Mouse (Mus musculus) lung, adult 2 months (tissue): ENCODE results near the gene 2010003K11Rik. TPM values are rescaled to one million over a fixed set of nuclear protein-coding genes. Genes with fewer than 3 reads are reported as not detected.

Source experiments
- DNase-seq: peaks from one replicate; pipeline ENCODE4 v3.0.0; 2022
- H3K4me1 ChIP-seq: fragments of 200-500 bp; 2 replicates; pipeline ENCODE4 v1.6.1; 2011; ENCODE audit warnings: low read length; ENCODE audit not compliant: control insufficient read depth, insufficient read depth
- H3K4me3 ChIP-seq: fragments of 200-500 bp; replicated peaks from 2 replicates; pipeline ENCODE3; 2011; ENCODE audit warnings: low read depth, mild to moderate bottlenecking, control low read depth, low read length; ENCODE audit errors: extremely low read depth
- CTCF ChIP-seq: fragments of 200-500 bp; IDR thresholded peaks from 2 replicates; pipeline ENCODE4 v1.5.1; 2011; ENCODE audit warnings: mild to moderate bottlenecking, low read length, control low read depth; ENCODE audit not compliant: insufficient read depth
- POLR2A ChIP-seq: fragments of 200-500 bp; IDR thresholded peaks from 2 replicates; pipeline ENCODE4 v1.6.1; 2011; ENCODE audit warnings: low read depth, mild to moderate bottlenecking, control low read depth, low read length, borderline replicate concordance; ENCODE audit errors: extremely low read depth
- WGBS: fragments of 180-500 bp; shearing (Covaris S2); methylation state at CpG from one replicate; pipeline ENCODE4 v1.1.7; 2018; 5-methylcytosine and 5-hydroxymethylcytosine counted together
- polyA plus RNA-seq: library from polyadenylated mRNA; depleted of rRNA; stranded (reverse); fragments of >200 nt; gene quantifications from 2 replicates; pipeline ENCODE4 v1.2.3, GENCODE M21; 2012; rRNA removed

2010003K11Rik gene
- polyA plus RNA-seq = 0.23 and 0.82 TPM in 2 replicates

DNA sequence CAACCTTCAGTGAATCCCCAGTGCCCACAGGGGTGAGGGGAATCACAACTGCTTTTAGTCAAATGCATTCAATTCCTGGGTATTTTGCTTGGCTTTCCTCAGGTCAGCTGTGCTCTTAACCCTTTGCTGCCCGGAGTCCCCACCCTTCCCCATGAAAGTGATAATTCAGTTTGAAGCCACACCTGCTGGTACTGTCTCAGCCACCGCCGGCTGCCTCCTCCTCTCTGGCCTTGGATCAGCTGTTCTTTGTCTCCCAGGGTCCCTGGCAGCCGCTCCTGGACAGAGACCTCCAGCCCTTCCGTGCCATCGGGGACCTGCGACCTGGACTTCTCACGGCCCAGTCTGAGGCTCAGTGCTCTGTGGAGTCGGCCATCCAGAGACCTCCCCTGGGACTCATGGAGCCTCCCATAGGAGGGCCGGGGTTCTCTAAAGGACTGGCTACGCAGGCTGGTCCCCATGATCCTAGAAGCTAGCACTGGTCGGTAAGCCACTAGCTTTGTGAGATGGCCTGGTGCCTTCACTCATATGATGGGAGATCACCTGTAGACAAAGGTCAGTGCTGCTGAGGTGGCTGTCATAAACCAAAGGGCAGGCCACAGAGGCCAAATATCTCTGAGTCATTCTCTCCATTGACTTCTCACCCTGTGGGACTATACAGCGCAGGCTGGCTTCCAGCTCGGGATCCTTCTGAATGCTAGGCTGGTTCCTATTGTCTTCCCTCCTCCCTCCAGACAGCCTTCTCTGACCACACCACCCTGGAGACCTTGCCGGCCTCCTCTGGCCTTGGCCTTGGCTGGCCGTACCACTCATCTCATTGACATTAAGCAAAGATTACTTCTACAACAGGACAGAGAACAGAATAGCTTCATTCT is at the start of gene 2010003K11Rik:
Gene 2010003K11Rik, minus strand, starts transcription at position 522 of the 872 bp plus-strand sequence.
- H3K4me1 ChIP-seq = no peaks in the 10 kb centered on the region
- no peak within 1 kb of the TSS for H3K4me3 ChIP-seq
- WGBS = 65% methylated on average over 16 of the region's 16 CpGs
- no peak for DNase-seq
- TF ChIP-seq CTCF (no peak), POLR2A (no peak)

DNA sequence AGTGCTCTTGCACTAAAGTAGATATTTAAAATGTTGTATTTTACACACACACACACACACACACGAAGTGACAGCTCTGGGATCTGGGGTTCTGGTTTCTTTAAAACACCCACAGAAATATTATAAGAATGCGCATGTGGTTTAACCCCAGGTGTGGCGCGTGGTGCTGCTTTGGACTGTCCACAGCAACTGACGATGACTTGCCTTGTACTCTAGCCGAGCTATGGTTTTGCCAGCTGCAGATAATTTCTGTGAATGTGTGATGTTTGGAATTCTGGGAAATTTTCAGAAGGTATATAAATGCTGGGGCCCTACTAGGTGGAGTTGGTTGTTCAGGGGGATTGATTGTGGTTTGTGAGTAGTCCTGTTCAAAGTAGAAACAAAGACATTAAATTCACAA is 49.4 kb upstream of the 2010003K11Rik start:
- H3K4me1 ChIP-seq = no peaks in the 10 kb centered on the region
- no peak for DNase-seq
- WGBS = 77% methylated on average over 6 of the region's 6 CpGs
- H3K4me3 ChIP-seq = no peak overlapping the region
- no peak for TF ChIP-seq CTCF
- TF ChIP-seq POLR2A = no peak

DNA sequence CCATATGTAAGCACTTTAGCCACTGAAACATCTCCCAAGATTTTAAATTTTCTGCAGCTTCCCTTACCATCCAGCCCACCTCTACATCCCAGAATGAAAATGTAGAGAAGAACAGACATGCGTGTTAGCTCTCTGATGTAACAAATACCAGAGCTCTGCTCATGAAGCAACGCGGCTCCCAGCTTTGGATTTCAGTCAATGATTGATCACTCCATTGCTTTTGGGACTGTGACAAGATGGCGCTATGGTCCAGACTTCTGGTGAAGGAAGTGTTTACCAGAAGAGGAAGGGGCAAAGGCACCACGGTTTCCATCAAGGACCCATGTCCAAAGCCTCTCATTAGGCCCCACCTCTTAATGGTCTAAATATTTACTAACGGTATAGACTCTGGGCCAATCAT is 47.5 kb upstream of the 2010003K11Rik start:
- Histone ChIP-seq H3K4me3 (no peak overlapping the region), H3K4me1 (no peaks in the 10 kb centered on the region)
- no peak for DNase-seq
- WGBS = 86% methylated on average over 6 of the region's 6 CpGs
- TF ChIP-seq CTCF = no peak
- TF ChIP-seq POLR2A = no peak

DNA sequence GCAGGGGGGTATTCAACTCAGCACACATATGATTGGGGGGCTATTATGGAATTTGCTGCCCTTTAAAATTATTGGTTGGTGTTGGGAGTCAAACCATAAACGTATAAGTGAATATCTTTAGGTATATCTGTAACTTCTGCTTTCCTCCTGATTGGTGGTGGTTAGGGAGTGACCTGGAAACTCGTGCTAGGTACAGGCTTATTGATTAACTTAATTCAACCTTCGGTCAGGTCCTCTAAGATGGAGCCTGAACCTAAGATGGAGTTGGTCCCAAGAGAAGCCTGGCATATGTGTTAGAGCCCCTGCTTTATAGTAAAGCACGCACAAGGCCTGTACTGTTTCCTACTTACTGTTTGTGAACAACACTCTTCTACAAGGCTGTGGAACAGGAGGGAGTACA is 46.7 kb upstream of the 2010003K11Rik start:
- Histone ChIP-seq H3K4me3 (no peak overlapping the region), H3K4me1 (no peaks in the 10 kb centered on the region)
- TF ChIP-seq POLR2A (no peak), CTCF (no peak)
- WGBS = 86% methylated on average over 4 of the region's 4 CpGs
- no peak for DNase-seq

DNA sequence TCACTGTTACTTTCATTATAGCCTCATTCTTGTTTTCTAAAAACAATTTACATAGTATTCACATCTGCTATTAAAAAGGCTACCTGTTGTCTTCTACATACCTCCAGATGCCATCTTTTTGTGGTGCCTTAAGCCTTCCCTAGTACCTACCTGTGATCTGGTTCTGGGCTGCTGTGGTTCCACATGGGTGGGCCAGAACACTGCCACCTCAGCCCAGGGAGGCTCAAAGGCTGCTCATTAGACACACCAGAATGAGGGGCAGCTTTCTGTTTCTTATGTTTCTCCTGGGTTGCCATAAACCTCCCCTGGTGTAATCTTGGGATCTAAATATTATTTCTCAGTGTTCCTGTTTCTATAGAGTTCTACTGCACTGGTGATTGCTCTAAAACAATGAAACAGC is 43.7 kb upstream of the 2010003K11Rik start:
- no peak for DNase-seq
- Histone ChIP-seq H3K4me3 (no peak overlapping the region), H3K4me1 (no peaks in the 10 kb centered on the region)
- TF ChIP-seq POLR2A (no peak), CTCF (no peak)

DNA sequence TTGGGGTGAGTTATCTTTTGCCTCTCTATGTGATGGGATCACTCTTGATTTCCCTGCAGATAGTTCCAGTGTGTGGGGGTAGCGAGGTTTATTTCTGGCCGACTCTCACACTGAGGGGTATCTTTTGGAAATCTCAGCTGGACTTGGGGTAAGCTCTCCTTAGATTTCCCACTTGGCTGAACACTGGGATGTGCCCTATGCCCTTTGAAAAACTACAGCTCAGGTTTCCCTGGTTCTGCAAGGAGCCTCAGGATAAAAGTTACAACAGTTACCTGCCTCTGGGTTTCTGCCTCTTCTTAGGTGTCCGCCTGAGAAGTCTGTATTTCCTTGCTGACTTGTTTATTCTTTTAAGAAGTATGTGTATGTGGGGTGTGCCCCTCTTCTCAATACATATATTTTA is 42.6 kb upstream of the 2010003K11Rik start:
- 83% methylated on average over 3 of the region's 3 CpGs for WGBS
- no peak for DNase-seq
- TF ChIP-seq CTCF (no peak), POLR2A (no peak)
- Histone ChIP-seq H3K4me1 (no peaks in the 10 kb centered on the region), H3K4me3 (no peak overlapping the region)

DNA sequence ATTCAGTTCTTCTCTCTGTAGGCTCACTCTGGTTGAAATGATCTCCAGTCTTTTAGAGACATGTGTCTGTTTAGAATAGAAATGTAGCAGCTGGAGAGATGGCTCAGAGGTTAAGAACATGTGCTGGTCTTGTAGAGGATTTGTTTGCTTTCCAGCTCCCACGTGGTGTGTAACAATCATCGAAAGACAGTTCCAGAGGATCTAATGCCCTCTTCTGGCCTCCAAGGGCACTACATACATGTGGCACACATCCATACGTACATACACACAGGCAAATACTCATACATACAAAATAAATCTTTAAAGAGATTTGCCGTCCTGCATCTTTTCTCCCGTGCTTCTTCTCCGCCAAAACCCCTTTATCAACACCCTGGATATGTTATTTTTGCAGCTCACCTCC is 41.9 kb upstream of the 2010003K11Rik start:
- WGBS = 86% methylated on average over 6 of the region's 6 CpGs
- DNase-seq = no peak
- Histone ChIP-seq H3K4me3 (no peak overlapping the region), H3K4me1 (no peaks in the 10 kb centered on the region)
- no peak for TF ChIP-seq POLR2A
- TF ChIP-seq CTCF = no peak

DNA sequence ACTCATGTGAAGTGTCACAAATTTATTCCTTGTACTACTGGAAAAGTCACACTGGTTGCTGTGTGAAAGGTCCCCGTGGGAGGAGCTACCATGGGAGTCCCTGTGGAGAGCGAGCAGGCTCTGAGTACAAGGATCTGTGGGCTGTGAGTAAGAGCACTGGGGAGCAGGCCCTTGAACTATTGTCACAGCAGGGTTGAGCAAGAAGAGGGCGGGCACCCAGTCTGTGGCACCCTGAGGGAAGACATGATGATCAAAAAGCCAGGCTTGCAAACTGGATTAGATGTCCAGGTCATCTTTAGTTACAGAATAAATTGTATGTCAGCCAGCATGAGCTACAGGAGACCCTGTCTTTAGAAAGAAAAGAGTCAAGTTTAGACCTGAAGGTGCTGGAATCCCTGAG is 38.2 kb upstream of the 2010003K11Rik start:
- DNase-seq = peak; percentile 47
- no peak overlapping the region for H3K4me3 ChIP-seq
- no peaks in the 10 kb centered on the region for H3K4me1 ChIP-seq
- WGBS = 57% methylated on average over 3 of the region's 3 CpGs
- TF ChIP-seq POLR2A (no peak), CTCF (no peak)

DNA sequence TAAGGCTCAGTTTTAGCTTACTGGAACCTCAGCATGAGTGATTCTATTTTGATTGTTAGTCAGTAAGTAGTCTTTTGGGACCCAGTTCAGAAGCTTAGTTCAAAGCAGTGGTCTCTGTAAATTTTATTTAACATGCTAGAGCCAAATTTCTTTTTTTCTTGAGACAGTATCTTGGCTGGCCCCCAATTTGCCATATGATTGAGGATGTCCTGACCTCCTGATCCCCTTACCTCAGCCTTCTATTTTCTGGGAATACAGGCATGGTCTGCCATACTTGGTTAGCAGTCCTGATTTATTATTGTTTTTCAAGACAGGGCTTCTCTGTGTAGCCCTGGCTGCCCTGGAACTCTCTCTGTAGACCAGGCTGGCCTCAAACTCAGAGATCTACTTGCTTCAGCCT is 37.5 kb upstream of the 2010003K11Rik start:
- DNase-seq = no peak
- H3K4me1 ChIP-seq = no peaks in the 10 kb centered on the region
- no peak for TF ChIP-seq CTCF
- TF ChIP-seq POLR2A = no peak
- no peak overlapping the region for H3K4me3 ChIP-seq

DNA sequence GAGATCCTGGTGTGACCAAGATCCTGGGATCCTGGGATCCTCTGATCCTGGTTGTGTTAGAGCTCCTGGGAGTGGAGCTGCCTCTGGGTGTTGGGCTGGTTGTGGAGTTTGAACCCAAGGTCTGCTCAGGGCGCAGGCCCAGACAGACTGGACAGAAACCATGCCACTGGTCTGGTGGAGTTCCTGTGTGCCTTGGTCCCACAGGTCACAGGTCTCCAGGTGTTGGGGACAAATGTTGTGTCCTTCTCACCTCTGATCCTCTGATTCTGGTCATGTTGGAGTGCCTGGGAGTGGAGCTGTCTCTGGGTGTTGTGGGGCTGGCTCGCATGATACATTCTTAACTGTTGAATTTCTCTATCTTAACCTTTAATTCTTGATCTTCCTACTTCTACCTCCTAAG is 36.3 kb upstream of the 2010003K11Rik start:
- no peak for TF ChIP-seq CTCF
- no peak for DNase-seq
- H3K4me1 ChIP-seq = no peaks in the 10 kb centered on the region
- 91% methylated on average over 2 of the region's 2 CpGs for WGBS
- H3K4me3 ChIP-seq = no peak overlapping the region
